Comparison of ENCODE assay signal across 14 mouse cellular contexts in the genomic region with DNA sequence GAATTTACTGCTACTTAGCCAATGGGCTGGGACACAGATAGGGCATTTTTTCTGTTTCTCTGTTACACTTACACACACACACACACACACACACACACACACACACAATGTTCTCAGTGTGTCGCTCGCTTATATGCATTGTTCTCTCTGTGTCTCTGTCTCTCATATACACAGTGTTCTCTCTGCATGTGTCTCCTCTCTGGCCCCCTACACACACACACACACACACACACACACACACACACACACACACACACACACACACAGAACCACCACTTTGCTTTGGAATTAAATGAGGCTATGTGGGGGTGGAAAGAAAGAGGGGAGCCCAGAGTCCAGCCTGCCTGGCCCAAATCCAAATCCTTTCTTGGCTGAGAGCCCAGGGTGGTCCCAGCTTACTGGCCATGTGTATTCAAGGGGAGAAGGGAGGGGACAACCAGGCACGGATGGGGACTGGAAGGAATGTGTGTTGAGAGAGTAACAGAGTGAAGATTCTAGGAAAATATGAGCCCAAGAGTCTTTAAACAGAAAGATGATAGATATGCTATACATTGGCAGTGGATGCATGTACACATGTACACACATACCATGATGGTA. TPM values are rescaled to one million over a fixed set of nuclear protein-coding genes. Genes with fewer than 3 reads are reported as not detected.
A peak's percentile ranks its signal among the peaks of the same experiment; 100 is the strongest.
DNase-seq lines count a peak whose midpoint lies in the region; ATAC-seq lines count a peak whose summit lies in the region.
"Had no signal": no experiment of that assay in that cellular context is flagged by ENCODE, and none has a peak within 500 bp of the region (broad histone marks: within the 10 kb centered on the region; RNA-seq: fewer than 3 reads in every experiment).

No protein-coding gene starts in this region.

- peaks cover 60% of the 10 kb centered on the region for H3K27me3 ChIP-seq in heart, embryonic 12.5 days (replicated peaks)
- H3K27me3 ChIP-seq in midbrain, embryonic 11.5 days (ENCODE audit: control insufficient read depth, insufficient read depth, low read length): peaks cover 6% of the 10 kb centered on the region
- H3K27me3 ChIP-seq in midbrain, embryonic 10.5 days (ENCODE audit: low read depth, poor library complexity, severe bottlenecking): peaks cover 29% of the 10 kb centered on the region
- H3K27me3 ChIP-seq in hindbrain, embryonic 15.5 days: peaks cover 17% of the 10 kb centered on the region

- peak; percentile 64 for ATAC-seq in heart, embryonic 12.5 days (ENCODE audit: insufficient number of reproducible peaks, low FRiP score)
- peak; percentile 77; the same call in 1 of the 2 replicates for ATAC-seq in midbrain, embryonic 11.5 days (ENCODE audit: low FRiP score)
- ATAC-seq in hindbrain, embryonic 15.5 days (ENCODE audit: low FRiP score, low read depth): peak; percentile 86
- ATAC-seq: CD4-positive, CD25-positive, alpha-beta regulatory T cell, adult 4 months had no signal

- no peak overlapping the region for H3K27ac ChIP-seq in heart, embryonic 12.5 days (ENCODE audit: poor library complexity, severe bottlenecking)
- no peak overlapping the region for H3K27ac ChIP-seq in midbrain, embryonic 11.5 days (ENCODE audit: low read depth, low read length)
- H3K27ac ChIP-seq in midbrain, embryonic 10.5 days (replicated peaks): no peak overlapping the region
- no peak overlapping the region for H3K27ac ChIP-seq in hindbrain, embryonic 15.5 days (replicated peaks)
- H3K27ac ChIP-seq: liver, embryonic 13.5 days had no signal

- H3K4me3 ChIP-seq in heart, embryonic 12.5 days: no peak overlapping the region
- H3K4me3 ChIP-seq in midbrain, embryonic 11.5 days (ENCODE audit: low read depth, low read length): no peak overlapping the region
- H3K4me3 ChIP-seq in midbrain, embryonic 10.5 days: no peak overlapping the region
- H3K4me3 ChIP-seq in hindbrain, embryonic 15.5 days: no peak overlapping the region
- H3K4me3 ChIP-seq: liver, embryonic 13.5 days; megakaryocyte, embryonic 14.5 days had no signal

- no peaks in the 10 kb centered on the region for H3K36me3 ChIP-seq in heart, embryonic 12.5 days
- no peaks in the 10 kb centered on the region for H3K36me3 ChIP-seq in midbrain, embryonic 11.5 days (ENCODE audit: control insufficient read depth, insufficient read depth, low read length)
- H3K36me3 ChIP-seq in midbrain, embryonic 10.5 days: no peaks in the 10 kb centered on the region
- H3K36me3 ChIP-seq in hindbrain, embryonic 15.5 days: no peaks in the 10 kb centered on the region
- H3K36me3 ChIP-seq: liver, embryonic 13.5 days had no signal

- no peak for DNase-seq in heart, postnatal 4 days
- DNase-seq in midbrain, embryonic 11.5 days (ENCODE audit: low spot score, missing footprints): no peak
- DNase-seq in midbrain, embryonic 10.5 days (ENCODE audit: low spot score): no peak
- peak; percentile 63 for DNase-seq in retina, postnatal 7 days (ENCODE audit: low read depth, low spot score)
- no peak for DNase-seq in gastrocnemius, postnatal 25 days
- no peak for DNase-seq in layer of hippocampus, adult 9-10 months (ENCODE audit: low spot score)
- DNase-seq: heart, postnatal 14 days; liver, embryonic 13.5 days; thymus, adult 2 months had no signal

- peaks cover 7% of the 10 kb centered on the region for H3K4me1 ChIP-seq in heart, embryonic 12.5 days (replicated peaks)
- no peaks in the 10 kb centered on the region for H3K4me1 ChIP-seq in midbrain, embryonic 11.5 days (ENCODE audit: control insufficient read depth, insufficient read depth, low read length)
- 0 out of 2 replicates have a peak, but pooled peaks cover 4% of the 10 kb centered on the region for H3K4me1 ChIP-seq in midbrain, embryonic 10.5 days
- peaks cover 10% of the 10 kb centered on the region; the same call in 1 of the 2 replicates for H3K4me1 ChIP-seq in hindbrain, embryonic 15.5 days (replicated peaks)
- H3K4me1 ChIP-seq: liver, embryonic 13.5 days; megakaryocyte, embryonic 14.5 days had no signal

- no peak overlapping the region for H3K4me2 ChIP-seq in heart, embryonic 12.5 days
- no peak overlapping the region for H3K4me2 ChIP-seq in midbrain, embryonic 11.5 days
- no peak overlapping the region for H3K4me2 ChIP-seq in hindbrain, embryonic 15.5 days
- H3K4me2 ChIP-seq: liver, embryonic 13.5 days had no signal

- WGBS in heart, embryonic 12.5 days: 56% methylated on average over 3 of the region's 3 CpGs
- 50% methylated on average over 3 of the region's 3 CpGs for WGBS in midbrain, embryonic 11.5 days
- WGBS in midbrain, embryonic 10.5 days: 70% methylated on average over 3 of the region's 3 CpGs
- 35% methylated on average over 3 of the region's 3 CpGs for WGBS in hindbrain, embryonic 15.5 days

- no peaks in the 10 kb centered on the region for H3K9me3 ChIP-seq in heart, embryonic 12.5 days (replicated peaks)
- H3K9me3 ChIP-seq in midbrain, embryonic 11.5 days (ENCODE audit: control insufficient read depth, low read length): no peaks in the 10 kb centered on the region
- no peaks in the 10 kb centered on the region for H3K9me3 ChIP-seq in midbrain, embryonic 10.5 days (replicated peaks)
- no peaks in the 10 kb centered on the region for H3K9me3 ChIP-seq in hindbrain, embryonic 15.5 days
- H3K9me3 ChIP-seq: liver, embryonic 13.5 days; megakaryocyte, embryonic 14.5 days had no signal

- H3K9ac ChIP-seq in heart, embryonic 12.5 days: no peak overlapping the region
- H3K9ac ChIP-seq in midbrain, embryonic 11.5 days (ENCODE audit: low read length): no peak overlapping the region
- H3K9ac ChIP-seq in hindbrain, embryonic 15.5 days: no peak overlapping the region
- H3K9ac ChIP-seq: liver, embryonic 13.5 days had no signal

RNA-seq across cellular contexts. Expression of a gene that starts 8.0 kb away (rescaled TPM):
- 0.08 and 0.20 TPM in 2 replicates for polyA plus RNA-seq in heart, embryonic 12.5 days (2016; fragmentation: Nextera tagmentation; extraction: Ambion mirVana)
- total RNA-seq in heart, postnatal 4 days (2021): under 1 TPM; 0.11 to 0.29 TPM
- polyA plus RNA-seq in midbrain, embryonic 11.5 days (2014; fragmentation: Nextera tagmentation; extraction: Ambion mirVana): 1.0 and 1.6 TPM in 2 replicates
- polyA plus RNA-seq in midbrain, embryonic 10.5 days (2016; fragmentation: Nextera tagmentation; extraction: Ambion mirVana): 0.89 and 0.93 TPM in 2 replicates
- 4.2 and 4.3 TPM in 2 replicates for polyA plus RNA-seq in hindbrain, embryonic 15.5 days (2015; fragmentation: Nextera tagmentation; extraction: Ambion mirVana)
- total RNA-seq in gastrocnemius, postnatal 25 days (2021): under 1 TPM; 0.13 to 0.15 TPM
- total RNA-seq: gastrocnemius, adult 8-10 months had no signal
- polyA plus RNA-seq: CD4-positive, CD25-positive, alpha-beta regulatory T cell, adult 4 months had no signal
